Mouse (Mus musculus): ENCODE measurements around the gene Cox18. TPM values are rescaled to one million over a fixed set of nuclear protein-coding genes. Genes with fewer than 3 reads are reported as not detected.

The Cox18 gene
- polyA plus RNA-seq, 1 experiment from 2014 or later, result 39.2 TPM

DNA sequence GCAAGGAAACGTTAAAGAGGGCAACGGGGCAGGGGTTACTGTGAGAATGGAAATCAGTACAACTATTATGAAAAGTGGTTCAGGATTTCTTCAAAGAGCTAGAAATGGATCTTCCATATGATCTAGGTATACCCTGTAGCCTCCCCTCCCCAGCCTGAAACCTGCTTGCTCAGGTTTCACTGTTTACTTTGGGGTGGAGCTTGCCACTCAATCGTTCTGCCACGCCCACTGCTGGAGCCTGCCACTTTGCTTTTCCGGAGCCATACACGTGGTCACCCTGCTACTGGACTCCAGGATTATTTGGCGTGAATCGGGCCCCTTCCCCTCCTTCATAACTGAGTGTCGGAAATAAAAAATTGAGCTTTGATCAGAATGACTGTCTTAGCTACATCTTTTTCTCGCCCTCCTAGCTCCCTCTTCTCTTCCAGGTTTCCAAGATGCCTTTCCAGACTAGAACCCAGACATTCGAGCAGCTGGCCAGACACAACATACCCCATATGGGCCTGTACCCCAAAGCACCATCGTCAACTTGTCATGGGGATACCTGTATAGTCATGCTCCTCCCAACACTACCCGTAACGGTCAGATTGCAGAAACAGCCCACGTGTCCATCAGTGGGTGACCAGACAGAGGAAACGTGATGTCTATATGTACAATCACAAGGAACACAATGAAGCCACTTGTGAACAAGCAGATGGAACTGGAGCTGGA, 23.7 kb downstream of the Cox18 start:
- Histone ChIP-seq H3K9me3 (ENCODE audit: control insufficient read depth, low read length) (no peaks in the 10 kb centered on the region), H3K4me3 (replicated peaks; ENCODE audit: low read length) (no peak overlapping the region), H3K4me2 (ENCODE audit: low read length) (no peak overlapping the region), H3K27ac (ENCODE audit: low read length) (no peak overlapping the region), H3K9ac (replicated peaks; ENCODE audit: low read depth, low read length) (no peak overlapping the region), H3K4me1 (replicated peaks; ENCODE audit: control insufficient read depth, insufficient read depth, low read length) (no peaks in the 10 kb centered on the region), H3K36me3 (ENCODE audit: control insufficient read depth, insufficient read depth) (no peaks in the 10 kb centered on the region), H3K27me3 (replicated peaks; ENCODE audit: control insufficient read depth, insufficient read depth, low read length) (no peaks in the 10 kb centered on the region)
- 65% methylated on average over 16 of the region's 16 CpGs for WGBS
- no peak for ATAC-seq

DNA sequence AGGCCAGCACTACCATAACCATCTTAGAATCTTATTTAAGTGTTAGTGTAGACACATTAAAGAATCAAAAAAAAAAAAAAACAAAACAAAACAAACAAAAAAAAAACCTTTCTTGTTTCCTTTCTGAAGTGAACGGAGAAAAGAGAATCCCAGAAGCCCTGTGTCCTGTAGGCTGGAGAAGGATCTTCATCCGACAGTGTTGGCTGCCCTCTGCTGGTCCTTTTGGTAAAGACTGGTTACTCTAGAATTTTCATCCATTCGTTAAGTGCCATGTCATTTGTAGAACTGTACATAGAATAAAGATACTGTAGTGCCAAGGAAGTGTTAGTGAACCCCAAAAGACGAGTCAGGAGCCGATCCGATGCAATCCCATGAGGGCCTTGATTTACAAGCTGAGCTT, 29.0 kb downstream of the Cox18 start:
- Histone ChIP-seq H3K4me3 (replicated peaks; ENCODE audit: low read length) (no peak overlapping the region), H3K4me2 (ENCODE audit: low read length) (no peak overlapping the region), H3K27ac (ENCODE audit: low read length) (no peak overlapping the region), H3K4me1 (replicated peaks; ENCODE audit: control insufficient read depth, insufficient read depth, low read length) (no peaks in the 10 kb centered on the region), H3K9me3 (ENCODE audit: control insufficient read depth, low read length) (0 out of 2 replicates have a peak, but pooled peaks cover 2% of the 10 kb centered on the region), H3K27me3 (replicated peaks; ENCODE audit: control insufficient read depth, insufficient read depth, low read length) (no peaks in the 10 kb centered on the region), H3K36me3 (ENCODE audit: control insufficient read depth, insufficient read depth) (no peaks in the 10 kb centered on the region), H3K9ac (replicated peaks; ENCODE audit: low read depth, low read length) (no peak overlapping the region)
- ATAC-seq, result peak; percentile 92
- 24% methylated on average over 6 of the region's 6 CpGs for WGBS

DNA sequence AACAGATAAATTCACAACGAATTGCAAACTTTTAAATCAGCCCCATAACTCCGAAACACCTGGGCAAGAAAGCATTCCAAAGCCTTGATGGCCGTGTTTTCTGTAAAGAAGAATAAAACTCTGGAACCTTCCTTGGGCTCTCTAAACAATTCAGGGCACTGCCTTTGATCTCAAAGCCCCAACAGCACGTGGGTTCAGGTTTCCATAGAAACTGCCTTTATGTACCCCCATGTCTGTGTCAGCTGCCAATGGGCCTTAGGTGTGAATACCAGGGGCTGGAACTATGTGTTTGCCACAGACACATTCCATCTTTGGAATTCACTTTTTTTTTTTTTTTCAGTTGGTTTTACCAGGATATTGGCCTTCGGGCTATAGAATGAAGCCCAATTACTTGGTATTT, 41.0 kb downstream of the Cox18 start:
- Histone ChIP-seq H3K9me3 (ENCODE audit: control insufficient read depth, low read length) (no peaks in the 10 kb centered on the region), H3K4me3 (replicated peaks; ENCODE audit: low read length) (no peak overlapping the region), H3K36me3 (ENCODE audit: control insufficient read depth, insufficient read depth) (no peaks in the 10 kb centered on the region), H3K27ac (ENCODE audit: low read length) (no peak overlapping the region), H3K9ac (replicated peaks; ENCODE audit: low read depth, low read length) (no peak overlapping the region), H3K4me2 (ENCODE audit: low read length) (no peak overlapping the region), H3K27me3 (replicated peaks; ENCODE audit: control insufficient read depth, insufficient read depth, low read length) (no peaks in the 10 kb centered on the region), H3K4me1 (replicated peaks; ENCODE audit: control insufficient read depth, insufficient read depth, low read length) (no peaks in the 10 kb centered on the region)
- no peak for ATAC-seq
- WGBS, result 55% methylated on average over 5 of the region's 5 CpGs

DNA sequence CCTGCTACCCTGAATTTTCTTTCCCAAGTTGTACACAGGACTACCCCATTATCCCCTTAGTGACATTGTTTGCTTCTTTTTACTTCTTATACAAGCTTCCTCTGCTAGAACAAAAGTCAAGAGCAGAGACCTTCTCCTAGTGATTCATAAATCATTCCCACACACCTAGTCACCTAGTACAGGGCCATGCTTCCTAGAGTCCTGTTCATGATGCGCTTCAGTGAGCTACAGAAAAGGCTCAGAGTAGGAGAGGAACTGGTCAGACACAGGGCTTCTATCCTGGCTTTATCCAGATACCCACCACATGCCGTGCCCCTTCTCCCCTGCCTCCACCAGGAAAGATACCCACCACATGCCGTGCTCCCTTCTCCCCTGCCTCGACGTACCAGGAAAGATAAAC, 44.7 kb downstream of the Cox18 start:
- H3K27ac ChIP-seq (ENCODE audit: low read length), result no peak overlapping the region
- 93% methylated on average over 5 of the region's 5 CpGs for WGBS
- H3K36me3 ChIP-seq (ENCODE audit: control insufficient read depth, insufficient read depth), result no peaks in the 10 kb centered on the region
- H3K4me1 ChIP-seq (replicated peaks; ENCODE audit: control insufficient read depth, insufficient read depth, low read length), result no peaks in the 10 kb centered on the region
- no peak overlapping the region for H3K4me3 ChIP-seq (replicated peaks; ENCODE audit: low read length)
- H3K4me2 ChIP-seq (ENCODE audit: low read length), result no peak overlapping the region
- H3K27me3 ChIP-seq (replicated peaks; ENCODE audit: control insufficient read depth, insufficient read depth, low read length), result no peaks in the 10 kb centered on the region
- ATAC-seq, result no peak
- no peaks in the 10 kb centered on the region for H3K9me3 ChIP-seq (ENCODE audit: control insufficient read depth, low read length)
- no peak overlapping the region for H3K9ac ChIP-seq (replicated peaks; ENCODE audit: low read depth, low read length)

DNA sequence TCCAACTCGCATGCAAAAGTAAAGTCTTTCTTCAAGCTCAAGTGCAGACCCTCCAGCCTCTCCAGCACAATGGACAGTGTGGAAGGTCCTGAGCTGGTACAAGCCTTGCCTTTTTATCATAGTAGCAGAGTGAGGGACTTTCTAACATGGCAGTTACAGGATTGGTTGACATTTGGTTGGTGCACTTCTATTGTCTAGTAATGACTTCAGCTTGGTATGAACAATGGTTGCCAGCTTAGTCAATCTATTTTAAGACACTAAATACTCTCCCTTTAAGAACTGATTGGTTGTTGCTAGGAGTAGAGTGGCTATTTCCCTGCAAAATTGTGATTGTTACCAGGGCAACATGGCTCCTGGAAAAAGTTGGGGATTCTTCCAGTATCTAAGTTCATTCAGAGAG, 45.7 kb downstream of the Cox18 start:
- no peaks in the 10 kb centered on the region for H3K4me1 ChIP-seq (replicated peaks; ENCODE audit: control insufficient read depth, insufficient read depth, low read length)
- no peak overlapping the region for H3K27ac ChIP-seq (ENCODE audit: low read length)
- no peak overlapping the region for H3K4me3 ChIP-seq (replicated peaks; ENCODE audit: low read length)
- H3K4me2 ChIP-seq (ENCODE audit: low read length), result no peak overlapping the region
- ATAC-seq, result no peak
- H3K9ac ChIP-seq (replicated peaks; ENCODE audit: low read depth, low read length), result no peak overlapping the region
- no peaks in the 10 kb centered on the region for H3K9me3 ChIP-seq (ENCODE audit: control insufficient read depth, low read length)
- 77% methylated on average over 1 of the region's 1 CpGs for WGBS
- H3K36me3 ChIP-seq (ENCODE audit: control insufficient read depth, insufficient read depth), result no peaks in the 10 kb centered on the region
- H3K27me3 ChIP-seq (replicated peaks; ENCODE audit: control insufficient read depth, insufficient read depth, low read length), result no peaks in the 10 kb centered on the region

Other genes with a start within 250 kb of the Cox18 start
- gene Ankrd17, start 142.6 kb upstream of the Cox18 start, polyA plus RNA-seq (2015; fragmentation: Nextera tagmentation; extraction: Ambion mirVana), result 30.4 and 32.5 TPM in 2 replicates
- gene Gm9958, start 143.2 kb upstream of the Cox18 start, polyA plus RNA-seq (2015; fragmentation: Nextera tagmentation; extraction: Ambion mirVana), result 6.0 and 8.2 TPM in 2 replicates
- gene Alb, start 236.9 kb upstream of the Cox18 start, polyA plus RNA-seq (2015; fragmentation: Nextera tagmentation; extraction: Ambion mirVana), result 0.49 TPM in 1 of 2 replicates, not detected in the other